Mouse (Mus musculus) forebrain, postnatal 0 days (tissue): ENCODE data around the gene Sspn. TPM values are rescaled to one million over a fixed set of nuclear protein-coding genes. Genes with fewer than 3 reads are reported as not detected.

Experiments used
- ATAC-seq: fragments of 200-750 bp; cut with Nextera tagmentation; 2 replicates; pipeline ENCODE4 v1.8.0; 2017; ENCODE audit warnings: mild to moderate bottlenecking, moderate library complexity
- DNase-seq: peaks from one replicate; pipeline ENCODE4 v3.0.0-alpha.2; 2015
- H3K27ac ChIP-seq: fragments of 300-500 bp; sonication (generic); 2 replicates; pipeline ENCODE4 v1.5.1; 2014; ENCODE audit warnings: low read depth, mild to moderate bottlenecking, antibody characterized with exemption, low read length, moderate library complexity, mixed read lengths
- H3K27me3 ChIP-seq: fragments of 300-500 bp; sonication (generic); 2 replicates; pipeline ENCODE4 v1.6.1; 2014; ENCODE audit warnings: mild to moderate bottlenecking, low read length, mixed read lengths; ENCODE audit not compliant: insufficient read depth
- H3K36me3 ChIP-seq: fragments of 300-500 bp; sonication (generic); 2 replicates; pipeline ENCODE4 v1.6.1; 2014; ENCODE audit warnings: mild to moderate bottlenecking, moderate library complexity; ENCODE audit not compliant: insufficient read depth
- H3K4me1 ChIP-seq: fragments of 300-500 bp; sonication (generic); 2 replicates; pipeline ENCODE4 v1.6.1; 2014; ENCODE audit warnings: antibody characterized with exemption; ENCODE audit not compliant: insufficient read depth
- H3K4me2 ChIP-seq: fragments of 300-500 bp; sonication (generic); 2 replicates; pipeline ENCODE4 v1.6.1; 2014; ENCODE audit warnings: low read depth, mild to moderate bottlenecking, moderate library complexity
- H3K4me3 ChIP-seq: fragments of 300-500 bp; sonication (generic); 2 replicates; pipeline ENCODE4 v1.5.1; 2014; ENCODE audit warnings: low read depth, low read length, mixed read lengths
- H3K9ac ChIP-seq: fragments of 300-500 bp; sonication (generic); 2 replicates; pipeline ENCODE4 v1.6.1; 2014; ENCODE audit warnings: mild to moderate bottlenecking
- H3K9me3 ChIP-seq: fragments of 300-500 bp; sonication (generic); 2 replicates; pipeline ENCODE4 v1.6.1; 2016; ENCODE audit warnings: low read length
- CTCF ChIP-seq: sonication (generic); IDR thresholded peaks from 2 replicates; pipeline ENCODE4 v1.5.1; 2016; ENCODE audit warnings: antibody characterized with exemption, control low read depth, low read depth
- WGBS: fragments of 180-500 bp; shearing (Covaris S2); extraction: QIAGEN DNeasy Blood & Tissue Kit; methylation state at CpG from one replicate; pipeline ENCODE4 v1.1.7; 2014; 5-methylcytosine and 5-hydroxymethylcytosine counted together
- polyA plus RNA-seq: library from polyadenylated mRNA; unstranded; fragments of >200 nt; fragmentation: Nextera tagmentation; extraction: Ambion mirVana; gene quantifications from 2 replicates; pipeline ENCODE4 v1.2.1, GENCODE M21; 2015
- total RNA-seq: library from RNA; depleted of rRNA; stranded (reverse); fragments of >200 nt; gene quantifications from 2 replicates; pipeline ENCODE4 v1.2.3, GENCODE M21; 2014; rRNA removed

The Sspn gene
- total and polyA plus RNA-seq, 2 experiments from 2014 or later, result 4.3 to 4.8 TPM

DNA sequence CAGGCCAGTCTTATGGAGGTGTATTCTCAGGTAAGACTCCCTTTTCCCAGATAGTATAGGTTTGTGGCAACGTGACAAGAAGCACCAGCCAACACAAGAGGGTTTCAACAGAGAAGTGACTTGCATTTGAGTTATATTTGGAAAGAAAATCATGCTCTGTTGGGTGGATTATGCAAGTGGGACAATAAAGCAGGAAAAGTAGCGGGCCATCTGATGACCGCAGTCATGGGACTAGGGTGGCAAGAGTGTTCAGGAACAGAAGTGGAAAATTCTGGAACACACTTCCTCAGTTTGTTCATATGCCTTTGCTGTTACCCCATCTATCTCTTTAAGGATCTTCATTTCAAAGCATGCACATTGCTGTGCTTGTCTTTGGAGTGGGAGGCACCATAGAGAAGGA is 82.9 kb downstream of the Sspn start:
- DNase-seq, result no peak

More for the DNA sequence above, 82.9 kb downstream of the Sspn start:
- no peak for ATAC-seq
- no peak overlapping the region for H3K9ac ChIP-seq
- H3K9me3 ChIP-seq, result no peaks in the 10 kb centered on the region
- H3K27ac ChIP-seq, result no peak overlapping the region
- H3K4me3 ChIP-seq, result no peak overlapping the region
- no peaks in the 10 kb centered on the region for H3K27me3 ChIP-seq
- no peak for TF ChIP-seq CTCF
- 94% methylated on average over 3 of the region's 3 CpGs for WGBS
- H3K4me1 ChIP-seq, result 0 out of 2 replicates have a peak, but pooled peaks cover 3% of the 10 kb centered on the region
- H3K36me3 ChIP-seq, result no peaks in the 10 kb centered on the region
- H3K4me2 ChIP-seq, result no peak overlapping the region

Other genes starting within 250 kb of the Sspn start
- 8.8 and 10.6 TPM in 2 replicates for gene Rassf8, start 184.9 kb upstream of the Sspn start, total RNA-seq
- 2.4 and 2.8 TPM in 2 replicates for gene Rassf8, start 184.9 kb upstream of the Sspn start, polyA plus RNA-seq
- 2.7 and 5.2 TPM in 2 replicates for gene Bhlhe41, start 66.1 kb upstream of the Sspn start, total RNA-seq
- gene Bhlhe41, start 66.1 kb upstream of the Sspn start, polyA plus RNA-seq, result 2.7 and 4.1 TPM in 2 replicates